Mouse (Mus musculus) cerebellum, adult 2 months (tissue): ENCODE results near the gene Ei24. TPM values are rescaled to one million over a fixed set of nuclear protein-coding genes. Genes with fewer than 3 reads are reported as not detected.
A peak's percentile ranks its signal among the peaks of the same experiment; 100 is the strongest.

Source experiments
- DNase-seq, 2 experiments: peaks; one replicate each; pipeline ENCODE4 v3.0.0; 2021
- H3K27ac ChIP-seq: fragments of 200-500 bp; 2 replicates; pipeline ENCODE4 v1.5.1; 2012; ENCODE audit warnings: low read length, control low read depth, inconsistent platforms; ENCODE audit not compliant: insufficient read depth
- H3K27me3 ChIP-seq: fragments of 200-500 bp; 2 replicates; pipeline ENCODE4 v1.6.1; 2012; ENCODE audit warnings: inconsistent platforms, mild to moderate bottlenecking, low read length, moderate library complexity; ENCODE audit not compliant: control insufficient read depth, insufficient read depth
- H3K4me1 ChIP-seq: fragments of 200-500 bp; 2 replicates; pipeline ENCODE4 v1.6.1; 2011; ENCODE audit warnings: low read length; ENCODE audit not compliant: control insufficient read depth, insufficient read depth
- H3K4me3 ChIP-seq: fragments of 200-500 bp; replicated peaks from 2 replicates; pipeline ENCODE3; 2011; ENCODE audit warnings: mild to moderate bottlenecking, low read depth, low read length, control low read depth; ENCODE audit not compliant: insufficient read depth
- CTCF ChIP-seq: fragments of 200-500 bp; IDR thresholded peaks from 2 replicates; pipeline ENCODE4 v1.5.1; 2011; ENCODE audit warnings: low read depth, mild to moderate bottlenecking, control low read depth, low read length, moderate library complexity, borderline replicate concordance; ENCODE audit not compliant: insufficient read depth
- POLR2A ChIP-seq: fragments of 200-500 bp; IDR thresholded peaks from 2 replicates; pipeline ENCODE4 v1.6.1; 2011; ENCODE audit warnings: low read length, control low read depth, borderline replicate concordance; ENCODE audit not compliant: insufficient read depth
- WGBS: fragments of 180-500 bp; shearing (Covaris S2); methylation state at CpG from one replicate; pipeline ENCODE4 v1.1.7; 2018; 5-methylcytosine and 5-hydroxymethylcytosine counted together
- polyA plus RNA-seq: library from polyadenylated mRNA; depleted of rRNA; stranded (reverse); fragments of >200 nt; gene quantifications from 2 replicates; pipeline ENCODE4 v1.2.3, GENCODE M21; 2012; rRNA removed

Ei24 gene
- polyA plus RNA-seq, 1 experiment = 112 TPM

GRCm38 (mm10) chr9:36768156-36769047, 28.8 kb downstream of the Ei24 start:
- TF ChIP-seq CTCF (no peak), POLR2A (no peak)
- Histone ChIP-seq H3K4me3 (peak overlapping the region; percentile 68), H3K4me1 (no peaks in the 10 kb centered on the region; the same call in 1 of the 2 replicates), H3K27me3 (no peaks in the 10 kb centered on the region), H3K27ac (peak overlapping the region; percentile 75)
- WGBS = 11% methylated on average over 25 of the region's 25 CpGs
- DNase-seq = peak; percentile 5 to 70

GRCm38 (mm10) chr9:36767203-36768143, 29.7 kb downstream of the Ei24 start, which contains the start of gene Stt3a:
Gene Stt3a (minus strand): TSS chr9:36767679.
- DNase-seq = peak; percentile 99 to 100
- WGBS = under 1% methylated on average over 60 of the region's 60 CpGs

GRCm38 (mm10) chr9:36764378-36764777, 32.8 kb downstream of the Ei24 start:
- no peaks in the 10 kb centered on the region; the same call in 1 of the 2 replicates for H3K4me1 ChIP-seq
- no peak overlapping the region for H3K4me3 ChIP-seq
- no peaks in the 10 kb centered on the region for H3K27me3 ChIP-seq
- TF ChIP-seq POLR2A (no peak), CTCF (no peak)
- no peak for DNase-seq
- no peak overlapping the region for H3K27ac ChIP-seq
- 98% methylated on average over 1 of the region's 1 CpGs for WGBS

More at GRCm38 (mm10) chr9:36767203-36768143, 29.7 kb downstream of the Ei24 start, which contains the start of gene Stt3a:
- Histone ChIP-seq H3K27me3 (no peaks in the 10 kb centered on the region), H3K27ac (peak within 1 kb of the TSS; percentile 75), H3K4me3 (peak within 1 kb of the TSS; percentile 92), H3K4me1 (no peaks in the 10 kb centered on the region; the same call in 1 of the 2 replicates)
- TF ChIP-seq CTCF (no peak), POLR2A (peak; percentile 65; the same call in 1 of the 2 replicates)

Other genes starting within 250 kb of the Ei24 start
- not detected in 2 replicates for gene Gm17689, start 214.8 kb downstream of the Ei24 start, polyA plus RNA-seq
- not detected in 2 replicates for gene A630095E13Rik, start 154.0 kb downstream of the Ei24 start, polyA plus RNA-seq
- gene Acrv1, start 104.2 kb downstream of the Ei24 start, polyA plus RNA-seq = not detected in 2 replicates
- 1.2 and 1.3 TPM in 2 replicates for gene Chek1, start 70.3 kb downstream of the Ei24 start, polyA plus RNA-seq
- gene Stt3a, start 29.7 kb downstream of the Ei24 start, polyA plus RNA-seq = 47.4 and 61.2 TPM in 2 replicates
- gene Fez1, start 24.5 kb upstream of the Ei24 start, polyA plus RNA-seq = 451 and 465 TPM in 2 replicates